Mouse (Mus musculus): ENCODE results near the gene Dusp9. TPM values are rescaled to one million over a fixed set of nuclear protein-coding genes. Genes with fewer than 3 reads are reported as not detected.

The Dusp9 gene
- polyA plus RNA-seq, 1 experiment from 2014 or later: 5.0 TPM

GRCm38 (mm10) chrX:73655529-73655928, 16.3 kb downstream of the Dusp9 start:
- H3K4me3 ChIP-seq (ENCODE audit: low read depth, low read length): no peak overlapping the region

GRCm38 (mm10) chrX:73658391-73658790, 19.2 kb downstream of the Dusp9 start:
- no peak overlapping the region for H3K4me2 ChIP-seq (replicated peaks; ENCODE audit: low read depth, low read length)
- WGBS: 48% methylated on average over 7 of the region's 7 CpGs
- no peaks in the 10 kb centered on the region for H3K4me1 ChIP-seq (ENCODE audit: control insufficient read depth, insufficient read depth, low read length)
- no peaks in the 10 kb centered on the region for H3K36me3 ChIP-seq (ENCODE audit: control insufficient read depth, insufficient read depth, low read length)
- no peak overlapping the region for H3K4me3 ChIP-seq (ENCODE audit: low read depth, low read length)
- H3K27ac ChIP-seq (ENCODE audit: low read length): no peak overlapping the region
- no peaks in the 10 kb centered on the region for H3K27me3 ChIP-seq (ENCODE audit: control insufficient read depth, insufficient read depth, low read length)
- no peak for ATAC-seq (ENCODE audit: insufficient number of reproducible peaks, insufficient read depth, low FRiP score, low read depth)
- H3K9me3 ChIP-seq (ENCODE audit: control insufficient read depth, low read depth, low read length): no peaks in the 10 kb centered on the region
- H3K9ac ChIP-seq (replicated peaks; ENCODE audit: low read depth, low read length): no peak overlapping the region

More at GRCm38 (mm10) chrX:73655529-73655928, 16.3 kb downstream of the Dusp9 start:
- no peak for ATAC-seq (ENCODE audit: insufficient number of reproducible peaks, insufficient read depth, low FRiP score, low read depth)
- WGBS: 48% methylated on average over 3 of the region's 3 CpGs
- Histone ChIP-seq H3K9me3 (ENCODE audit: control insufficient read depth, low read depth, low read length) (no peaks in the 10 kb centered on the region), H3K36me3 (ENCODE audit: control insufficient read depth, insufficient read depth, low read length) (no peaks in the 10 kb centered on the region), H3K9ac (replicated peaks; ENCODE audit: low read depth, low read length) (no peak overlapping the region), H3K4me1 (ENCODE audit: control insufficient read depth, insufficient read depth, low read length) (no peaks in the 10 kb centered on the region), H3K27me3 (ENCODE audit: control insufficient read depth, insufficient read depth, low read length) (no peaks in the 10 kb centered on the region), H3K27ac (ENCODE audit: low read length) (no peak overlapping the region), H3K4me2 (replicated peaks; ENCODE audit: low read depth, low read length) (no peak overlapping the region)

- no peak for ATAC-seq (ENCODE audit: insufficient number of reproducible peaks, insufficient read depth, low FRiP score, low read depth)
- 59% methylated on average over 13 of the region's 13 CpGs for WGBS
- H3K36me3 ChIP-seq (ENCODE audit: control insufficient read depth, insufficient read depth, low read length): no peaks in the 10 kb centered on the region
- no peaks in the 10 kb centered on the region for H3K27me3 ChIP-seq (ENCODE audit: control insufficient read depth, insufficient read depth, low read length)
- no peak overlapping the region for H3K27ac ChIP-seq (ENCODE audit: low read length)
- no peaks in the 10 kb centered on the region for H3K4me1 ChIP-seq (ENCODE audit: control insufficient read depth, insufficient read depth, low read length)
- peak overlapping the region; percentile 64 for H3K4me2 ChIP-seq (replicated peaks; ENCODE audit: low read depth, low read length)
- H3K4me3 ChIP-seq (ENCODE audit: low read depth, low read length): peak overlapping the region; percentile 35
- 0 out of 2 replicates have a peak overlapping the region, but pooled peaks have one; percentile 25 for H3K9ac ChIP-seq (replicated peaks; ENCODE audit: low read depth, low read length)
- no peaks in the 10 kb centered on the region for H3K9me3 ChIP-seq (ENCODE audit: control insufficient read depth, low read depth, low read length)
Measured at GRCm38 (mm10) chrX:73658936-73659574, 19.8 kb downstream of the Dusp9 start.

- 0 out of 2 replicates have a peak, but pooled peaks have one; percentile 54 for ATAC-seq (ENCODE audit: insufficient number of reproducible peaks, insufficient read depth, low FRiP score, low read depth)
- WGBS: 22% methylated on average over 52 of the region's 57 CpGs
- no peaks in the 10 kb centered on the region for H3K36me3 ChIP-seq (ENCODE audit: control insufficient read depth, insufficient read depth, low read length)
- peak within 1 kb of the TSS; percentile 25; the same call in 1 of the 2 replicates for H3K9ac ChIP-seq (replicated peaks; ENCODE audit: low read depth, low read length)
- no peaks in the 10 kb centered on the region for H3K9me3 ChIP-seq (ENCODE audit: control insufficient read depth, low read depth, low read length)
- H3K4me1 ChIP-seq (ENCODE audit: control insufficient read depth, insufficient read depth, low read length): no peaks in the 10 kb centered on the region
- no peak within 1 kb of the TSS for H3K27ac ChIP-seq (ENCODE audit: low read length)
- no peaks in the 10 kb centered on the region for H3K27me3 ChIP-seq (ENCODE audit: control insufficient read depth, insufficient read depth, low read length)
- H3K4me2 ChIP-seq (replicated peaks; ENCODE audit: low read depth, low read length): peak within 1 kb of the TSS; percentile 64
- H3K4me3 ChIP-seq (ENCODE audit: low read depth, low read length): peak within 1 kb of the TSS; percentile 35
Measured at GRCm38 (mm10) chrX:73659575-73660283, 20.5 kb downstream of the Dusp9 start, which contains the start of gene Pnck. Pnck (minus strand) TSS chrX:73660117.

- ATAC-seq (ENCODE audit: insufficient number of reproducible peaks, insufficient read depth, low FRiP score, low read depth): no peak
- 0 out of 2 replicates have a peak overlapping the region, but pooled peaks have one; percentile 25 for H3K9ac ChIP-seq (replicated peaks; ENCODE audit: low read depth, low read length)
- whole genome bisulfite sequencing: 50% methylated on average over 2 of the region's 3 CpGs
- no peaks in the 10 kb centered on the region for H3K36me3 ChIP-seq (ENCODE audit: control insufficient read depth, insufficient read depth, low read length)
- no peaks in the 10 kb centered on the region for H3K27me3 ChIP-seq (ENCODE audit: control insufficient read depth, insufficient read depth, low read length)
- peak overlapping the region; percentile 64 for H3K4me2 ChIP-seq (replicated peaks; ENCODE audit: low read depth, low read length)
- H3K4me1 ChIP-seq (ENCODE audit: control insufficient read depth, insufficient read depth, low read length): no peaks in the 10 kb centered on the region
- no peak overlapping the region for H3K27ac ChIP-seq (ENCODE audit: low read length)
- H3K4me3 ChIP-seq (ENCODE audit: low read depth, low read length): peak overlapping the region; percentile 35
- H3K9me3 ChIP-seq (ENCODE audit: control insufficient read depth, low read depth, low read length): no peaks in the 10 kb centered on the region
Measured at GRCm38 (mm10) chrX:73660284-73660665, 21.1 kb downstream of the Dusp9 start.

GRCm38 (mm10) chrX:73663143-73663542, 23.9 kb downstream of the Dusp9 start:
- H3K9ac ChIP-seq (replicated peaks; ENCODE audit: low read depth, low read length): no peak overlapping the region
- no peak overlapping the region for H3K27ac ChIP-seq (ENCODE audit: low read length)
- no peaks in the 10 kb centered on the region for H3K36me3 ChIP-seq (ENCODE audit: control insufficient read depth, insufficient read depth, low read length)
- no peak overlapping the region for H3K4me3 ChIP-seq (ENCODE audit: low read depth, low read length)
- no peak overlapping the region for H3K4me2 ChIP-seq (replicated peaks; ENCODE audit: low read depth, low read length)
- no peaks in the 10 kb centered on the region for H3K4me1 ChIP-seq (ENCODE audit: control insufficient read depth, insufficient read depth, low read length)
- no peaks in the 10 kb centered on the region for H3K27me3 ChIP-seq (ENCODE audit: control insufficient read depth, insufficient read depth, low read length)
- ATAC-seq (ENCODE audit: insufficient number of reproducible peaks, insufficient read depth, low FRiP score, low read depth): no peak
- H3K9me3 ChIP-seq (ENCODE audit: control insufficient read depth, low read depth, low read length): no peaks in the 10 kb centered on the region

- 66% methylated on average over 4 of the region's 4 CpGs for WGBS
Measured at GRCm38 (mm10) chrX:73672031-73672431, 32.8 kb downstream of the Dusp9 start.

GRCm38 (mm10) chrX:73672879-73673618, 33.8 kb downstream of the Dusp9 start, which contains the start of gene Slc6a8:
Slc6a8 (plus strand) TSS chrX:73673150.
- Histone ChIP-seq H3K4me2 (replicated peaks; ENCODE audit: low read depth, low read length) (peak within 1 kb of the TSS; percentile 55), H3K9ac (replicated peaks; ENCODE audit: low read depth, low read length) (peak within 1 kb of the TSS; percentile 72), H3K27ac (ENCODE audit: low read length) (peak within 1 kb of the TSS; percentile 33; the same call in 1 of the 2 replicates), H3K9me3 (ENCODE audit: control insufficient read depth, low read depth, low read length) (no peaks in the 10 kb centered on the region), H3K4me1 (ENCODE audit: control insufficient read depth, insufficient read depth, low read length) (no peaks in the 10 kb centered on the region; the same call in 1 of the 2 replicates), H3K36me3 (ENCODE audit: control insufficient read depth, insufficient read depth, low read length) (no peaks in the 10 kb centered on the region; the same call in 1 of the 2 replicates), H3K4me3 (ENCODE audit: low read depth, low read length) (peak within 1 kb of the TSS; percentile 53), H3K27me3 (ENCODE audit: control insufficient read depth, insufficient read depth, low read length) (no peaks in the 10 kb centered on the region)
- WGBS: 17% methylated on average over 28 of the region's 72 CpGs
- ATAC-seq (ENCODE audit: insufficient number of reproducible peaks, insufficient read depth, low FRiP score, low read depth): peak; percentile 51; the same call in 1 of the 2 replicates

More at GRCm38 (mm10) chrX:73672031-73672431, 32.8 kb downstream of the Dusp9 start:
- no peak for ATAC-seq (ENCODE audit: insufficient number of reproducible peaks, insufficient read depth, low FRiP score, low read depth)
- Histone ChIP-seq H3K27me3 (ENCODE audit: control insufficient read depth, insufficient read depth, low read length) (no peaks in the 10 kb centered on the region), H3K4me2 (replicated peaks; ENCODE audit: low read depth, low read length) (no peak overlapping the region), H3K27ac (ENCODE audit: low read length) (no peak overlapping the region), H3K4me3 (ENCODE audit: low read depth, low read length) (peak overlapping the region; percentile 53; the same call in 1 of the 2 replicates), H3K36me3 (ENCODE audit: control insufficient read depth, insufficient read depth, low read length) (no peaks in the 10 kb centered on the region; the same call in 1 of the 2 replicates), H3K9me3 (ENCODE audit: control insufficient read depth, low read depth, low read length) (no peaks in the 10 kb centered on the region), H3K9ac (replicated peaks; ENCODE audit: low read depth, low read length) (no peak overlapping the region), H3K4me1 (ENCODE audit: control insufficient read depth, insufficient read depth, low read length) (no peaks in the 10 kb centered on the region; the same call in 1 of the 2 replicates)

Measured in stomach, embryonic 14.5 days (tissue).